Mouse (Mus musculus) thymus, adult 2 months (tissue): ENCODE data around the gene Trpm8. TPM values are rescaled to one million over a fixed set of nuclear protein-coding genes. Genes with fewer than 3 reads are reported as not detected.

Source experiments
- DNase-seq: peaks from one replicate; pipeline ENCODE4 v3.0.0; 2021
- H3K27ac ChIP-seq: fragments of 200-500 bp; 2 replicates; pipeline ENCODE4 v1.5.1; 2012; ENCODE audit warnings: low read length, control low read depth; ENCODE audit not compliant: control insufficient read depth, insufficient read depth
- H3K27me3 ChIP-seq: fragments of 200-500 bp; 2 replicates; pipeline ENCODE4 v1.6.1; 2012; ENCODE audit warnings: mild to moderate bottlenecking, low read length, moderate library complexity, mixed read lengths; ENCODE audit not compliant: control insufficient read depth, insufficient read depth
- H3K36me3 ChIP-seq: fragments of 200-500 bp; 2 replicates; pipeline ENCODE4 v1.6.1; 2012; ENCODE audit warnings: mild to moderate bottlenecking, low read length, moderate library complexity; ENCODE audit not compliant: control insufficient read depth, insufficient read depth
- H3K4me1 ChIP-seq: fragments of 200-500 bp; replicated peaks from 2 replicates; pipeline ENCODE4 v1.6.1; 2012; ENCODE audit warnings: low read length; ENCODE audit not compliant: control insufficient read depth, insufficient read depth
- H3K4me3 ChIP-seq: fragments of 200-500 bp; 2 replicates; pipeline ENCODE4 v1.5.1; 2012; ENCODE audit warnings: mild to moderate bottlenecking, low read length, control low read depth, moderate library complexity; ENCODE audit not compliant: control insufficient read depth, insufficient read depth
- CTCF ChIP-seq: fragments of 200-500 bp; IDR thresholded peaks from 2 replicates; pipeline ENCODE4 v1.5.1; 2012; ENCODE audit warnings: mild to moderate bottlenecking, control low read depth, low read length, moderate library complexity, borderline replicate concordance; ENCODE audit not compliant: control insufficient read depth, poor library complexity, insufficient read depth; ENCODE audit errors: extremely low read depth
- POLR2A ChIP-seq: fragments of 200-500 bp; IDR thresholded peaks from 2 replicates; pipeline ENCODE4 v1.6.1; 2012; ENCODE audit warnings: mild to moderate bottlenecking, low read length, control low read depth, moderate library complexity; ENCODE audit not compliant: control insufficient read depth, poor library complexity, insufficient read depth; ENCODE audit errors: extremely low read depth
- WGBS: fragments of 180-500 bp; shearing (Covaris S2); methylation state at CpG from one replicate; pipeline ENCODE4 v1.1.7; 2018; 5-methylcytosine and 5-hydroxymethylcytosine counted together
- polyA plus RNA-seq: library from polyadenylated mRNA; depleted of rRNA; stranded (reverse); fragments of >200 nt; gene quantifications from 2 replicates; pipeline ENCODE4 v1.2.3, GENCODE M21; 2012

The Trpm8 gene
- polyA plus RNA-seq, 1 experiment: 0.08 TPM

- 75% methylated on average over 6 of the region's 6 CpGs for WGBS
- TF ChIP-seq CTCF: no peak
- TF ChIP-seq POLR2A: no peak
- Histone ChIP-seq H3K4me1 (peaks cover 21% of the 10 kb centered on the region), H3K4me3 (no peak overlapping the region), H3K27me3 (no peaks in the 10 kb centered on the region), H3K27ac (no peak overlapping the region), H3K36me3 (peaks cover 71% of the 10 kb centered on the region)
- DNase-seq: no peak
These were observed 14.5 kb upstream of the Trpm8 start for GRCm38 (mm10) chr1:88262961-88263360.

DNA sequence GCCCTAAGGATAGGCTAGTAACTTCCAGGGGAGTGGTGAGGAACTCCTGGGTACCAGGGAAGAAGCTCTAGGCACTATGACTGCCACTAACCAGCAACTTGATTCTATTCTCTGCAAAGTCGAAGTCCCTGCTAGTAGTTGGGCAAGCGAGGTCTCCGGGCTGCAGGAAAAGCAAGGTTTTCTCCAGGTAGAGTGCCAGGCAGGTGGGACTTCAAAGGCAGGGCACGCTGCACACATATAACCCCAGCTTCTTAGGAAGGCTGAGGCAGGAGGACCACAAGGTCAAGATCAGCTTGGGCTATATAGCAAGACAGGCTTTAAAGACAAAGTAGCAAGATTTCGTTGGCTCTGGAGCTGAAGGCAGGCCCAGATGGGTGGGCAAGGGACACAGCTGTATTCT, 13.7 kb upstream of the Trpm8 start:
- H3K27ac ChIP-seq: no peak overlapping the region
- peaks cover 16% of the 10 kb centered on the region; the same call in 1 of the 2 replicates for H3K4me1 ChIP-seq
- H3K27me3 ChIP-seq: no peaks in the 10 kb centered on the region
- no peak for DNase-seq
- 93% methylated on average over 5 of the region's 5 CpGs for WGBS
- peaks cover 79% of the 10 kb centered on the region for H3K36me3 ChIP-seq
- H3K4me3 ChIP-seq: no peak overlapping the region
- no peak for TF ChIP-seq POLR2A
- no peak for TF ChIP-seq CTCF

GRCm38 (mm10) chr1:88264237-88264868, 13.1 kb upstream of the Trpm8 start:
- no peak for DNase-seq
- Histone ChIP-seq H3K4me3 (no peak overlapping the region), H3K27ac (no peak overlapping the region), H3K36me3 (peaks cover 85% of the 10 kb centered on the region), H3K27me3 (no peaks in the 10 kb centered on the region), H3K4me1 (peaks cover 12% of the 10 kb centered on the region; the same call in 1 of the 2 replicates)
- 93% methylated on average over 7 of the region's 7 CpGs for WGBS
- TF ChIP-seq CTCF (no peak), POLR2A (no peak)

GRCm38 (mm10) chr1:88264869-88265240, 12.6 kb upstream of the Trpm8 start:
- Histone ChIP-seq H3K36me3 (peaks cover 90% of the 10 kb centered on the region), H3K4me3 (no peak overlapping the region), H3K4me1 (peaks cover 7% of the 10 kb centered on the region; the same call in 1 of the 2 replicates), H3K27me3 (no peaks in the 10 kb centered on the region), H3K27ac (no peak overlapping the region)
- WGBS: 79% methylated on average over 4 of the region's 4 CpGs
- no peak for TF ChIP-seq POLR2A
- no peak for TF ChIP-seq CTCF
- DNase-seq: no peak

- TF ChIP-seq CTCF (no peak), POLR2A (no peak)
- no peak for DNase-seq
- no peak overlapping the region for H3K4me3 ChIP-seq
- peaks cover 85% of the 10 kb centered on the region for H3K36me3 ChIP-seq
- H3K27me3 ChIP-seq: no peaks in the 10 kb centered on the region
- no peak overlapping the region for H3K27ac ChIP-seq
- H3K4me1 ChIP-seq: 0 out of 2 replicates have a peak, but pooled peaks cover 3% of the 10 kb centered on the region
- WGBS: 92% methylated on average over 13 of the region's 13 CpGs
These were observed 11.3 kb upstream of the Trpm8 start for GRCm38 (mm10) chr1:88266123-88266522.

DNA sequence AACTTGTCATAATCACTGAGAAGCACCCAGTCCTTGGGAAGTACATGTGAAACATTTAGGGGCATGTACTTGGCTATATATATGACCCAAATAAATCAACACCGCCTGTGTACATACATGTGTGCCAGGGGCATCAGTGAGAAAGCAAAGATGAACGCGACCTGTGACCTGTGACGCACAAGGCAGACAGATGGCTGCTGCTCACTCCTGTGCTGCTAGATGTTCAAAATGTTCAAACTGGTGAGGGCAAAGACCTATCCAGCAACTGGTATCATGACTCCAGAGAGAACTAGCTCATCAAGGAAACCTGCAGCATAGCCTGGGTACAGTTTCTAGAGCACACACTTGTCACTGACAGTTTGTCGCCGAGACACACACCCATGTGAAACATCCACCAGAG, 10.0 kb upstream of the Trpm8 start:
- no peak overlapping the region for H3K4me3 ChIP-seq
- DNase-seq: no peak
- no peak overlapping the region for H3K27ac ChIP-seq
- H3K36me3 ChIP-seq: peaks cover 85% of the 10 kb centered on the region
- TF ChIP-seq CTCF: no peak
- TF ChIP-seq POLR2A: no peak
- H3K27me3 ChIP-seq: no peaks in the 10 kb centered on the region
- WGBS: 97% methylated on average over 6 of the region's 6 CpGs
- no peaks in the 10 kb centered on the region for H3K4me1 ChIP-seq
